Mouse (Mus musculus) embryonic facial prominence, embryonic 10.5 days (tissue): ENCODE data around the gene Eml2. TPM values are rescaled to one million over a fixed set of nuclear protein-coding genes. Genes with fewer than 3 reads are reported as not detected.
A peak's percentile ranks its signal among the peaks of the same experiment; 100 is the strongest.

Experiments
- DNase-seq: peaks from one replicate; pipeline ENCODE4 v3.0.0-alpha.2; 2017; ENCODE audit warnings: low spot score
- H3K27ac ChIP-seq: fragments of 300-500 bp; sonication (generic); replicated peaks from 2 replicates; pipeline ENCODE4 v1.5.1; 2016; ENCODE audit warnings: mild to moderate bottlenecking
- H3K27me3 ChIP-seq: fragments of 300-500 bp; sonication (generic); replicated peaks from 2 replicates; pipeline ENCODE4 v1.6.1; 2016; ENCODE audit warnings: low read depth, mild to moderate bottlenecking; ENCODE audit not compliant: poor library complexity, severe bottlenecking
- H3K36me3 ChIP-seq: fragments of 300-500 bp; sonication (generic); replicated peaks from 2 replicates; pipeline ENCODE4 v1.6.1; 2016; ENCODE audit warnings: mild to moderate bottlenecking, moderate library complexity
- H3K4me1 ChIP-seq: fragments of 300-500 bp; sonication (generic); 2 replicates; pipeline ENCODE4 v1.6.1; 2016
- H3K4me3 ChIP-seq: fragments of 300-500 bp; sonication (generic); 2 replicates; pipeline ENCODE4 v1.5.1; 2016; ENCODE audit warnings: mild to moderate bottlenecking, moderate library complexity
- H3K9me3 ChIP-seq: fragments of 300-500 bp; sonication (generic); 2 replicates; pipeline ENCODE4 v1.6.1; 2016; ENCODE audit warnings: mild to moderate bottlenecking
- WGBS: fragments of 180-500 bp; shearing (Covaris S2); methylation state at CpG from one replicate; pipeline ENCODE4 v1.1.7; 2016; 5-methylcytosine and 5-hydroxymethylcytosine counted together
- polyA plus RNA-seq: library from polyadenylated mRNA; unstranded; fragments of >200 nt; fragmentation: Nextera tagmentation; extraction: Ambion mirVana; gene quantifications from 2 replicates; pipeline ENCODE4 v1.2.1, GENCODE M21; 2016

Eml2 gene
- 5.2 and 6.2 TPM in 2 replicates for polyA plus RNA-seq

DNA sequence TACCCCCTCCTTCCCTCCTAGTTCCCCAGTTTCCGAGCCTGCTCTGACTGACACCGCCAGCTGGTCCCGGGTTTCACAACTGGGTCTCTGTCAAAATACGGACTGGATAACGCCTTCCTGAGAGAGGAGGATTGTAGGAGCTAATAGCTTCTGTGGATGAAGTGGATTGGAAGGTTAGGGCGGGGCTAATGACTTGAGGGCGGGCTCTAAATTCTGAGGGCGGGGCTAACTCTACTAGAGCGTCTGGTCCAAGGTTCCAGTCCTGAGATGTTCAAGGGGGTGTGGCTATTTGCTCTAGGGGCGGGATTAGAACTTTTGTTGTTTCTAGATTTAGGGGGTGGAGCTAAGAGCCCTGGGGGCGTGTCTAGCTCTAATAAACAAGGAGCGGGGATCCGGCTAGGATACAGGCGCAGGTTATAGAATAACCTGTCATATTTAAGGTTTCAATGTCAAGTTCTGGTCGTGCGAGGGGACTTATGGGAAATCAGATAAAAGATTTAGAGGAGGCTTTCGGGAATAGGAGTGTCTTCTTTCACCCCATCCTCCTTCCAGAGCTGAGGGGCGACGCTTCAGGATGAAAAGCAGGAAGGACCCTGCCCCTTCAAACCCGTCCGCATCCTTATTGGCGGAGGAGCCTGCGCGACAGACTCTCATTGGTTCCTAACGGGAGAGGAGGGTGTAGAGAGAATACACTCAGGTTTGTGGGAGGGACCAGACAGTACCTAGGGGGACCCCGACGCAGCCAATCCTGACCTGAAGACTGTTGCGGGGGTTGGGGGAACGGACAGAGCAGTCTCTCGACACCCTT is at the start of gene Eml2:
Gene Eml2, plus strand, starts transcription at position 714 of the 808 bp plus-strand sequence.
- Histone ChIP-seq H3K9me3 (peaks cover 3% of the 10 kb centered on the region; the same call in 1 of the 2 replicates), H3K36me3 (no peaks in the 10 kb centered on the region), H3K27me3 (peaks cover 83% of the 10 kb centered on the region), H3K4me1 (peaks cover 56% of the 10 kb centered on the region), H3K27ac (no peak within 1 kb of the TSS), H3K4me3 (peak within 1 kb of the TSS; percentile 55)
- DNase-seq: peak; percentile 63
- 1% methylated on average over 30 of the region's 30 CpGs for WGBS

DNA sequence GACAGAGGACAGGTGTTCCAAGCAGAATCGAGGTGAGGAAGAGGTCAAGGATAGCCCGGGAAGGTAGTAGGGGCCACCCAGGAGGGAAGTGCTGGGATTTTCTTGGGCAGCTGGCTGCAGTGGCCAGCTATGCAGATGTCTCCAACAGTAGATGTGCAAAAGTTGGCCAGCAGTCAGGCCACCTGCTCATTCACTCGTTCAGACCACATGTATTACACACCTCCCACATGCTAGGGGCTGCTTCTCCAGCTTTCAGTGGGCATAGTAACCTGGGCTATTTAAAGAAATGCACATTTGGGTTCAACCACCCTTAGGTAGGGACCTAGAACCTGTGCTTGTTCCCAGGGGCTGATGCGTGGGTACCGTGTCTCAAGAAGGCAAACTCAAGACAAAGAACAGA is 48.5 kb upstream of the Eml2 start:
- H3K9me3 ChIP-seq: no peaks in the 10 kb centered on the region
- no peak overlapping the region for H3K27ac ChIP-seq
- H3K27me3 ChIP-seq: no peaks in the 10 kb centered on the region
- WGBS: 91% methylated on average over 5 of the region's 5 CpGs
- peaks cover 22% of the 10 kb centered on the region for H3K4me1 ChIP-seq
- no peak for DNase-seq
- peaks cover 28% of the 10 kb centered on the region for H3K36me3 ChIP-seq
- no peak overlapping the region for H3K4me3 ChIP-seq

DNA sequence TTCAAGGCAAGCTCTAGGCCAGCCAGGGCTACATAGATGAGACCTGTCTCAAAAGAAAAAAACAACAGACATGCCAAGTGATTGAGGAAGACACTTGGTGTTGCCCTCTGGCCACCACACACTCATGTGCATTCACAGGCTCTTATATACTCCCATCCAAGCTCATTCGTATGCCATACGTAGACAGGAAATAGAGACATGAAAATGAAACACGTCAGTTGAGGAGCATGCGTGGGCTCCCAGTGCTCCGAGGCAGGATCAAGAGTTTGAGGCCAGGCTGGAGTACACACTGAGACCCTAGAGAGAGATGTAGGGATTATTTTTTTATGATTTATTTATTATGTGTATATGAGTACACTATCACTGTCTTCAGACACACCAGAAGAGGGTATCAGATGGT is 46.8 kb upstream of the Eml2 start:
- Histone ChIP-seq H3K4me3 (no peak overlapping the region), H3K4me1 (peaks cover 22% of the 10 kb centered on the region), H3K36me3 (peaks cover 36% of the 10 kb centered on the region), H3K9me3 (no peaks in the 10 kb centered on the region), H3K27me3 (no peaks in the 10 kb centered on the region), H3K27ac (no peak overlapping the region)
- DNase-seq: no peak
- 97% methylated on average over 5 of the region's 5 CpGs for WGBS

DNA sequence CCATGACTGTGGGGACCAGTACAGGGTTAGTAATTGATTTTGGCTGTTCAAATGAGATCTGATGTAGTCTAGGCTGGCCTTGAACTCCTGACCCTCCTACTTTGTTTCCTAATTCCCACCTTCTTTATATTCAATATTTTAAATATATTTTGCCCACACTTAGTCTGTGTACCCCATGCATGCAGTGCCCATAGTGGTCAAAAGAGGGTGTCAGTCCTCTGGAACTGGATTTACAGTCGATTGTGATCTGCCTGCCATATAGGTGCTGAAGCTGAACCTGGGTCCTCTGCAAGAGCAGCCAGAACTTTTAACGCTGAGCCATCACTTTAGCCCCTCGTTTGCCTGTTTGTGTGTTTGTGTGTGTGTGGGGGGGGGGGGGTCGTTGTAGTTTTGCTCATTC is 45.6 kb upstream of the Eml2 start:
- H3K27ac ChIP-seq: peak overlapping the region; percentile 87
- H3K36me3 ChIP-seq: peaks cover 49% of the 10 kb centered on the region
- DNase-seq: no peak
- H3K27me3 ChIP-seq: no peaks in the 10 kb centered on the region
- H3K4me1 ChIP-seq: peaks cover 17% of the 10 kb centered on the region
- WGBS: 29% methylated on average over 4 of the region's 4 CpGs
- H3K4me3 ChIP-seq: peak overlapping the region; percentile 58
- H3K9me3 ChIP-seq: no peaks in the 10 kb centered on the region

DNA sequence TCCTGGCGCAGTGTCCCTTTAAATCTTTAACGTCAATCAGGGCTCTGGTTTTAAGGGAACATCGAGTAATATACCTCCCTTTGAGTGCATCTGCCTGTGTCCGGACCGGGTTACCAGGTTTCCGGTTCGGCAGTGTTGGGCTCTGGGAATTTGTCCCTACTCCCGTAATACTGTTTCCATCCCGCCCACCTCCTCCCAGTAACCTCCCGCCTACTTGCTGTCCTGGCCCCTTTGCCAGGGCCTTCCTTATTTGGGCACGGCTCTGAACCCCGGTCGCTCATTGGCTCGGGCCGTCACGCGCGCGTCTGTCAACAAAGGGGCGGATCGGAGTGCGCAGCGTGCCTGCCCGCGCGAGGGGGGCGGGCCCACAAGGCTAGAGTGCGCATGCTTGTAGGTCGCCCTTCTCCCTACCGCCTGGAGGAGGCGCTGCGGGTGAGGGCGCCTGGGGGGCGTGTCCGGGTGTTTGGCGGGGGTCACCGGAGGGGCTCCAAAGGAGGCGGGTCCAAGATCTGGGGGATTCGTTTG is 44.8 kb upstream of the Eml2 start:
- Histone ChIP-seq H3K9me3 (no peaks in the 10 kb centered on the region), H3K27ac (peak overlapping the region; percentile 87), H3K27me3 (no peaks in the 10 kb centered on the region), H3K4me3 (peak overlapping the region; percentile 58), H3K36me3 (peaks cover 52% of the 10 kb centered on the region), H3K4me1 (peaks cover 17% of the 10 kb centered on the region)
- WGBS: under 1% methylated on average over 39 of the region's 39 CpGs
- DNase-seq: peak; percentile 99

DNA sequence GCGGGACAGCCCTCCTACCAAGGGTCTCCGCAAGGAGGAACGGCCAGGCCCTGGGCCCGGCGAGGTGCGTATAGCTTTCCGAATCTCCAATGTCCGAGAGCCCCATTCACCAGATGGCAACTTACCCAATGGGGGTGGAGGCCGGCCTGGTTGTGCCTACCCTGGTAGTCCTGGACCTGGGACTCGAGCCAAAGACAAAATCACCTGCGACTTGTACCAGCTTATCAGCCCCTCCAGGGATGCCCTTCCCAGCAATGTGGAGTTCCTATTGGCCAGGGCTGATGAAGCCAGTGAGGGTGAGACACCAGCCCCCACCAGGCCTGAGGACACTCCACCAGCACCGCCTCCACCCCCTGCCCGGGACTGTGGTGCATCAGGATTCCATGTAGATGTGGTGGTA is 40.1 kb upstream of the Eml2 start:
- H3K9me3 ChIP-seq: no peaks in the 10 kb centered on the region
- 95% methylated on average over 13 of the region's 13 CpGs for WGBS
- peaks cover 76% of the 10 kb centered on the region for H3K36me3 ChIP-seq
- DNase-seq: no peak
- H3K4me3 ChIP-seq: no peak overlapping the region
- H3K4me1 ChIP-seq: peaks cover 7% of the 10 kb centered on the region
- H3K27me3 ChIP-seq: no peaks in the 10 kb centered on the region
- H3K27ac ChIP-seq: no peak overlapping the region

DNA sequence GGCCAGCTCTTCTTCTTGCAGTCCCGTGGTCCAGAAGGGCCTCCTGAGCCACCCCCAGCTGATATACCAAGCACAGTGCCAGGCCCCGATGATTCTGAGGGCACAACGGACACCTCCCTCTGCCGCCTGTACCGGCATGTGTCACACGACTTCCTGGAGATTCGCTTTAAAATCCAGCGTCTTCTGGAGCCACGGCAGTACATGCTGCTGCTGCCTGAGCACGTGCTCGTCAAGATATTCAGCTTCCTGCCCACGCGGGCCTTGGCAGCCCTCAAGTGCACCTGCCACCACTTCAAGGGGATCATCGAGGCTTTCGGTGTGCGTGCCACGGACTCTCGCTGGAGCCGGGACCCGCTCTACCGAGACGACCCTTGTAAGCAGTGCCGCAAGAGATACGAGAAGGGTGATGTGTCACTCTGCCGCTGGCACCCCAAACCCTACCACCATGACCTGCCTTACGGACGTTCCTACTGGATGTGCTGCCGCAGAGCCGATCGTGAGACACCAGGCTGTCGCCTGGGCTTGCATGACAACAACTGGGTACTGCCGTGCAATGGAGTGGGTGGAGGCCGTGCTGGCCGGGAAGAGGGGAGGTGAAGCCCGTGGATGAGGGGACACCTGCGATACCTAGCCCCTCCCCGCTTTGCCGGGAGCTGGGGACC is 39.4 kb upstream of the Eml2 start:
- Histone ChIP-seq H3K4me3 (0 out of 2 replicates have a peak overlapping the region, but pooled peaks have one; percentile 5), H3K36me3 (peaks cover 80% of the 10 kb centered on the region), H3K4me1 (peaks cover 3% of the 10 kb centered on the region), H3K27ac (no peak overlapping the region), H3K9me3 (no peaks in the 10 kb centered on the region), H3K27me3 (no peaks in the 10 kb centered on the region)
- WGBS: 94% methylated on average over 38 of the region's 38 CpGs
- DNase-seq: no peak

DNA sequence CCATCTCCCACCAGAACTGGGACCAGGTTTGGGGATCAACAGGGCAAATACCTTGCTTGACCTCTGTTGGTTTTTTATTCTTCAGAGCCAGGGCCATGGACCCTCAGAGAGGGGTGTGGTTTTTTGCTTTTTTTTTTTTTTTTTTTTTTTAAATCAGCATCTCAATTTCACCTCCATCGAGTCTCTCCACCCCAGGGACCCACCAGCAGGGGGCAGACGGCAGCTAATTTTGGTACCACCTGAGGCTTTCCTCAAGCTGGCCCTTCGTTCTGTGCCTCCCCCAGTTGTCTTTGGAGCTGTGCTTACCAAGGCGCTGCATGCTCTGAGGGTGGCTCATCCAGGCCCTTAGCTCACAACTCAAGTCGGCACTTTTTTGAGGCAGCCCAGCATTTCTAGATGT is 38.8 kb upstream of the Eml2 start:
- H3K9me3 ChIP-seq: no peaks in the 10 kb centered on the region
- DNase-seq: peak; percentile 71
- WGBS: 52% methylated on average over 5 of the region's 5 CpGs
- H3K27ac ChIP-seq: no peak overlapping the region
- H3K27me3 ChIP-seq: no peaks in the 10 kb centered on the region
- peaks cover 86% of the 10 kb centered on the region for H3K36me3 ChIP-seq
- no peaks in the 10 kb centered on the region for H3K4me1 ChIP-seq
- no peak overlapping the region for H3K4me3 ChIP-seq

DNA sequence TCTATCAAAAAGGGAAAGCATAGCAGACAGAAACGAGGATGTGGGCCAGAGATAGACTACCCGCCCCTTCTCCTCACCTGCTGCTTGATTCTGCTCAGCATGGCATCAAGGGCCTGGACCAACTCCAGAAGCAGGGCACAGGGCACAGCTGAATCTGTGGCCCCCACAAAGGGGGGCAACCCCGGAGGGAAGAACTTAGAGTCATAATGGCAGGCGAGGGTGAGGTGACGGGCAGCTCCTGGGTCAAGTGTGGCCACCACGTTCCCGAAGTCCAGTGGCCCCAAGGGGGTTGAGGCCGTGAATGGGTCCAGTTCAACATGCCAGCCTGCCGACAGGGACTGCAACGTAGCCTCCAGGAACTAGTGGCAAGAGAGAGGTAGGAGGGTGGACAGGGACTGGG is 29.4 kb upstream of the Eml2 start:
- H3K9me3 ChIP-seq: no peaks in the 10 kb centered on the region
- H3K4me1 ChIP-seq: peaks cover 23% of the 10 kb centered on the region
- peaks cover 42% of the 10 kb centered on the region for H3K36me3 ChIP-seq
- WGBS: 90% methylated on average over 10 of the region's 10 CpGs
- H3K27me3 ChIP-seq: no peaks in the 10 kb centered on the region
- DNase-seq: no peak
- H3K27ac ChIP-seq: no peak overlapping the region
- H3K4me3 ChIP-seq: no peak overlapping the region

DNA sequence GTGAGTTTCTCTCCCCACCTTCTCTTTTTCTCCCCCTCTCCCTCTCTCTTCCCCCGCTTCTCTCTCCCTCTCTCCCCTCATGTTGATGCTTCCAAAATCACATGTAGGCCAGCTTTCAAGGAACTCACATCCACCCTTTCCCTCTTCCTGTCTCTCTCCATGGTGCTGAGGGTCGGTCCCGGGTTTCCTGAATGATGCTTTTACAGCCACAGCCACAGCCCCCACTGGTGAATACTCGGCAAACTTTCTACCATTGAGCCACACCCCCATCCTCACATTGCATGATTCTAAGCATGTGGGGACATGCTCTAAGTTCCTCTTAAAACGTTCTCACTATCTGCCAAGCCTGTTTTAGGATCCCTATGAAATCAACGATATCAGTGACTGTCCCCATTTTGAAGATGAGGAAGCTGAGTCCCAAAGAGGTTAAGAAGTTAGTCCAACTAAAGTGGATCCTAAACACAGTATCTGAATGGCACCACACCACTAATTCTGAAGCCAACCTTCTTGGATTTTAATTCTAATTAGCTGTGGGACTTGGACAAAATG is 28.6 kb upstream of the Eml2 start:
- peaks cover 23% of the 10 kb centered on the region for H3K4me1 ChIP-seq
- no peak for DNase-seq

DNA sequence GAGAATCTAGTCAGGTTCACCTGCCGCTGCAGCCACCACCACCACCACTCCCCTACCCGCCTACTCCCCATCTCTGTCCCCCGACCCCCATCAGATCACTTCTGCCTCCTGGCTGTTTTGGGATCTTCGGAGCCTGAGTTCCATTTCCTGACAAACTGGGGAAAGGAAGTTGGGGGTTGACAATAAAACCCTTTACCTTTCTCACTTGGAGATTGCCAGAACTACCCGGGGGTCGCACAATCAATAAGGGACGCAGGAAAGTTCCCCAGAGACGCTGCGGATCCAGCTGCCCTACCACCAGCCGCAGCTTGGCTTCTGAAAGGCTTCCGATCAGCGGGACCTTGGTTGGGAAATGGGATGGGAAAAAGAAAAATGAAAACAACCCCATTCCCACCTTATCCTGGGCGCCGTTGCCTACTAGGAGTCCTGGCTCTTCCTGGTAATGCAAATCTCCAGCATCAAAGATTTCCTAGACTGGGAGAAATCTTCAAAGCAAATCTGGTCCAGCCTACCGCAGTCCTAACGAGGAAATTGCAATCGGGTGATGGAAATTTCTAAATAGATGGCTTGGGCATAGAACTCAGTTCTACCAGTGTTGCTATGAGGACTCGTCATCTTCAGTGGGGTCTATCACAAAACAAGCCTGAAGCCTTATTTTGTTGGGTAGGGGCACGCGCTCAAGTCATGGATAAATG is 27.9 kb upstream of the Eml2 start:
- H3K36me3 ChIP-seq: peaks cover 42% of the 10 kb centered on the region
- peak overlapping the region; percentile 87 for H3K4me3 ChIP-seq
- H3K27me3 ChIP-seq: no peaks in the 10 kb centered on the region
- H3K9me3 ChIP-seq: no peaks in the 10 kb centered on the region
- no peak for DNase-seq
- 17% methylated on average over 20 of the region's 20 CpGs for WGBS
- peak overlapping the region; percentile 80 for H3K27ac ChIP-seq
- peaks cover 23% of the 10 kb centered on the region for H3K4me1 ChIP-seq

More for the DNA sequence above, 28.6 kb upstream of the Eml2 start:
- 52% methylated on average over 6 of the region's 6 CpGs for WGBS
- peaks cover 42% of the 10 kb centered on the region for H3K36me3 ChIP-seq
- H3K4me3 ChIP-seq: peak overlapping the region; percentile 87; the same call in 1 of the 2 replicates
- H3K27me3 ChIP-seq: no peaks in the 10 kb centered on the region
- no peaks in the 10 kb centered on the region for H3K9me3 ChIP-seq
- H3K27ac ChIP-seq: no peak overlapping the region

DNA sequence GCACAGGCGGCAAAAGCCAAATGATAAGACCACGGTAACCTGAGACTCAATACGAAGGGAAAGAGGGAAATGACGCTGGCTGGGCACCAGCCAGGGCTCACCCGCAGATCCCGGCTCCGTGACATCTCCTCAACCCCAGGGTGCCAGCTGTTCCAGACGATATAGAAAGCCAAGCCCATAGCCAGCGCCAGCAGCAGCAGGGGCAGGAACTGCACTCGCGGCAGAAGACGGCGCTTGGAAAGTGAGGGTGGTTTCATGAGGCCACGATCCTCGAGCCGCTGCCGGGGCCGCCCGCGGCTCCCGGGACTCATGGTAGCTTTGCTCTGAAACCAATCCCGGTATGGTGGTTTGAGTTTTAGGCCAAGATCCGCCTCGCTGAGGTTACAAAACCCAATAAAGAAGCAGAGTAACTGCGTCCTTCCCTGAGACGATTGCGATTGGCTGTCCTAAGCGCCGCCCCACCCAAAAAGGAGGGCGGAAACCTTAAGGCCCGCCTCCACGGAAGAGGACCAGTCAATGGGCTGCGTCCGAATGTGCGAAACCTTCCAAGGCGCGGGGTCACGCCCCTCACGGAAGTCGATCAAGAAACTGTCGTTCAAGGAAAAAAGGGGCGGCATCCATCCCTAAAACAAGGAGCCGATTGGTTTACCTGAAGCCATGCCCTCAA is 27.2 kb upstream of the Eml2 start, which contains the start of gene Qpctl:
Gene Qpctl, minus strand, starts transcription at position 417 of the 667 bp plus-strand sequence.
- WGBS: under 1% methylated on average over 43 of the region's 43 CpGs
- Histone ChIP-seq H3K27ac (peak within 1 kb of the TSS; percentile 80), H3K4me1 (peaks cover 23% of the 10 kb centered on the region), H3K4me3 (peak within 1 kb of the TSS; percentile 87), H3K9me3 (no peaks in the 10 kb centered on the region), H3K36me3 (peaks cover 49% of the 10 kb centered on the region), H3K27me3 (no peaks in the 10 kb centered on the region)
- peak; percentile 98 for DNase-seq
